Mouse (Mus musculus) left cerebral cortex, adult 2 months (tissue): ENCODE measurements around the gene Egln2. TPM values are rescaled to one million over a fixed set of nuclear protein-coding genes. Genes with fewer than 3 reads are reported as not detected.

Experiments
- DNase-seq, 2 experiments: peaks; one replicate each; pipeline ENCODE4 v3.0.0; 2021 to 2022; ENCODE audit warnings: low spot score in 2 of 2, mixed read lengths in 1 of 2; ENCODE audit errors: extremely low spot score in 1 of 2
- H3K27ac ChIP-seq: fragments of 200-600 bp; 2 replicates; pipeline ENCODE4 v1.8.1; 2022
- H3K4me3 ChIP-seq: fragments of 200-600 bp; 2 replicates; pipeline ENCODE4 v1.8.1; 2022
- CTCF ChIP-seq: fragments of 200-600 bp; IDR thresholded peaks from 2 replicates; pipeline ENCODE4 v1.8.1; 2022; ENCODE audit warnings: antibody characterized with exemption, mild to moderate bottlenecking, moderate library complexity
- intact Hi-C: fragments of 180-260 bp; cut with DNase I; formaldehyde crosslinking; loops from one replicate; pipeline ENCODE4 v1.15.1; 2025
- total RNA-seq, 2 experiments: library from RNA; stranded (reverse); gene quantifications; 2 replicates each; pipeline ENCODE4 v1.2.3; 2021

The Egln2 gene
- total RNA-seq, 2 experiments from 2014 or later = 92.8 to 109 TPM

DNA sequence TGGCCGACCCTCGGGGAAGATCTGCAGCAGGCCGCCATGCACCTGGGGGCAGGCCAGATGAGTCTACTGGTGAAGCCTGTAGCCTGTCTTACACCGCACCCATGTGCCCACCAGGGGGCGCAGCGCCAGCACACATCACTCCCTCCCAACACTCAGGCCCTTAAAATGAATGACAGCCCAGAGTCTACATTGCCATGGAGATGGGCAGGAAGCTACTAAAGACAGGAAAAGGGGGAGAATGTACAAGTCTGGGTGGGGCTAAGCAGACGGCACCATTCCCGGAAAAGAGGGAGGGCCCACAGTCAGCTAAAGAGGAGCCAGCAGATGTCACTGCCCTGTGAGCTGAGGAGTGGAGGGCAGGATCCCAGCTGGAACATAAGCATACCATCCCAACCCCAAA lies 6.7 kb downstream of the Egln2 start:
- intact Hi-C loops = no loop called here
- DNase-seq = peak; percentile 85 to 86
- Histone ChIP-seq H3K27ac (no peak overlapping the region; the same call in 1 of the 2 replicates), H3K4me3 (no peak overlapping the region)
- peak; percentile 97 for TF ChIP-seq CTCF

DNA sequence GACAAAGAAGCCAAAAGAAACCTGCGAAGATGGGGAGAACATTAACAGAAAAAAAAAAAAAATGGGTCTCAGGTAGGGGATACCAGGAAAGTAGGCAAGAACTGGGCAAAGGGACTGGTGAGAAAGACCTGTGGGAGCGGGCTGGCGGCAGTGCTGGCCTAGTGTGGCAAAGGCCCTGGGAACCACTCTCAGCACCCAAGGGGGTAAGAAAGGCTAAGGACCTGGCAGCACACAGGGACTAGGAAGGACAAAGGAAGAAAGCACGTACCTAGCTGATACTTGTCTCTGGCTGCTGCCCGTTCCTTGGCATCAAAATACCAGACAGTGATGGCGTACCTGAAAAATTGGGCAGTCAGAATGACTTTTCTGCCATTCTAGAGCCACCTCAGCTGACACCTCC lies 7.3 kb downstream of the Egln2 start:
- H3K4me3 ChIP-seq = no peak overlapping the region
- no peak overlapping the region for H3K27ac ChIP-seq
- intact Hi-C loops = no loop called here
- DNase-seq = peak in 1 of 2 experiments; percentile 9
- TF ChIP-seq CTCF = no peak

DNA sequence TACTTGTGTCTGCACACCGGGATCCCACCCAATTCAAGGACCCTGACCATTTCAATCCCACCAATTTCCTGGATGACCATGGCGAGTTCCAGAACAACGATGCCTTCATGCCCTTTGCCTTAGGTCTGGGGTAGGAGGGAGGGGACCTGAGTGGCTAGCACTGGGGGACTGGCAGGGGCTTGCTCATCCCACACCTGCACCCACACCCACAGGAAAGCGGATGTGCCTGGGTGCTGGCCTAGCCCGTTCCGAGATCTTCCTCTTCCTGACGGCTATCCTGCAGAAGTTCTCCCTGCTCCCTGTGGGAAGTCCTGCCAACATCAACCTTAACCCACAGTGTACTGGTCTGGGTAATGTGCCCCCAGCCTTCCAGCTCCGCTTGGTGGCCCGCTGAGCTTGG lies 8.4 kb downstream of the Egln2 start:
- Histone ChIP-seq H3K4me3 (no peak overlapping the region), H3K27ac (no peak overlapping the region)
- DNase-seq = no peak
- intact Hi-C loops = no loop called here
- no peak for TF ChIP-seq CTCF

DNA sequence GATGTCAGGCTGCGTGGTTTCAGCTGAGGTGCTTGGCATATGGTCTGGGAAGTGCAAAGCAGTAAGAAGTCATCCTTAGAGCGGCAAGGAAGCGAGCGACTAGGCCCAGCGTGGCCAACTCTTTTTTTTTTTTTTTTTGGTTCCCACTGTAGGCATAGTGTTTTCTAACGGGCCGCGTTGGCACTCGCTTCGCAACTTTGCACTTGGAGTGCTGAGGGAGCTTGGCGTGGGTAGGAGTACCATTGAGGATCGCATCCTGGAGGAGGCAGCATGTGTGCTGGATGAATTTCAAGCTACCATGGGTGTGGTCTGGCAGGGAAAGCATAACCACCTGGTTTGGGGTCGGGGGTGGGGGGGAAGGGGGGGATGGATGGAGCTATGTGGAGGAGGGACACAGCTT lies 10.6 kb downstream of the Egln2 start:
- Histone ChIP-seq H3K4me3 (no peak overlapping the region), H3K27ac (no peak overlapping the region)
- no peak for TF ChIP-seq CTCF
- DNase-seq = peak in 1 of 2 experiments; percentile 58
- intact Hi-C loops = no loop called here

DNA sequence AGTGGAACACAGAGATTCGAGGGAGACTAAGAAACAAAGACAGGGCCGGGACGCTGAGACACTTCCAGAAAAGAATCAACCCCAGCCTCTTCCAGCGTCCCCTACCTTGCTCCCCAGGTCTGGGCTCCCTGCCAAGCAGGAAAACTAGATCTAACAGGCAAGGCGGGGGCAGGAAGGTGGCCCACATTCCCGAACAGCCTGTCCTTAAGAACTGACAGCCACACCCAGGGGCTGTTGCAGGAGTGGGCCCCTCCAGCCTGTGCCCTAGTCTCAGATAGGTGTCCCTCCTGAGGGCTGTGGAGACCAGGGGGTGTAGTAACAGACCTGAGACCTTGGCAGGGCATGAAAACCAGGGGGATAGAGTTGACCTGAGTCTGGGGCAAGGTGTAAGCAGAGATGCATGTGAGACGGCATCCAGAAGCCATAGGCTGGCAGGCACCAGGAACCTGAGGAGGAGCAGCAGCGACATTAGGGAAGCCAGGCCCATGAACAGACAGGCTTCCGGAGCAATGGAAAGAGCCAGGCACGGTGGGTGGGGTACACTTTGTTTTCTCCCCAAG lies 13.3 kb downstream of the Egln2 start, which contains the start of gene Cyp2t4:
Gene Cyp2t4 (plus strand): TSS at position 510 of the 560 bp plus-strand sequence.
- intact Hi-C loops = no loop called here
- no peak for DNase-seq

DNA sequence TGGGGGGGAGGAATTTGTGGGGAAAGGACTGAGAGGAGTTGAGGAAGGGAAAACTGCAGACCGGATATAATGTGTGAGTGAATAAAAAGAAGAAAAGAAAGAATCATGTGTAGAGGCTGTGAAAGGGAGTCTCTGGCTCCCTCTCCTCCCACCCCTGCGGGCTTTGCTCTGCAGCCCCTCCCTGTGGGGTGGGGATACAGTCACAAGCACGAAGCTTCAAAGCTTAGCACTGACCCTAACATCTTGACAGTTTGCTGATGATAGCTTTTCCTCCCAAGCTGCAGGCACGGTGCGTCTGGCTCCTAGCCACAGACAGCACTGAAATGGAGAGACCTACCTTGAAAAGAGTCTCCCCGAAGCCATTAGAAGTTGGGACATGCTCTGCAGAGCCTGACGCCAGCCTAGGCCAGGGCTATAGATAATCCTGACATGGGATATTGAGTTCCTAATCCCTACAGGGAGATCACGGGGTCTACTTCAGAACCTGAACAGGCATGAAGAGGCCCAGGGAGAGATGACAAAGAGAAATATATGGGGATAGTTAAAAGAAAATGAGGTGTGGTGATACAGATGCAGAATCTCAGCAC lies 30.1 kb downstream of the Egln2 start:
- Histone ChIP-seq H3K27ac (no peak overlapping the region), H3K4me3 (no peak overlapping the region)
- intact Hi-C loops = no loop called here
- TF ChIP-seq CTCF = no peak
- no peak for DNase-seq

More for the DNA sequence above, 13.3 kb downstream of the Egln2 start, which contains the start of gene Cyp2t4:
- no peak for TF ChIP-seq CTCF
- Histone ChIP-seq H3K27ac (0 out of 2 replicates have a peak within 1 kb of the TSS, but pooled peaks have one; percentile 5), H3K4me3 (no peak within 1 kb of the TSS)

DNA sequence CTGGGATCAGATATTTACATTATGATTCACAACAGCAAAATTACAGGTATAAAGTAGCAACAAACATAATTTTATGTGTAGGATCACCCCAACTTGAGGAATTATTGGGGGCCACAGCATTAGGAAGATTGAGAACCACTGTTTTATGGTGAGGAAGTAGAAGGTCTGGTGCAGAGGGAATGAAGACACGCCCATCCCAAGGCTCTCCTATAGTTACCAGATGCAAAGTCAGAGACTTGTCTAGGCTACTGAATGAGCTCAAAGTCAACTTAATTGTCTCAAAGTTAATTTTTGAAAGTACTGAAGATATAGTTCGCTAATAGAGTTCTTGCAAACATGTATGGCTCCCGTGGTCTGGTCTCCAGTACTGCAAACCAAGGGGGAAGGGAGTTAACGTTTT lies 32.8 kb downstream of the Egln2 start:
- H3K27ac ChIP-seq = no peak overlapping the region
- no peak for TF ChIP-seq CTCF
- intact Hi-C loops = no loop called here
- DNase-seq = no peak
- no peak overlapping the region for H3K4me3 ChIP-seq

DNA sequence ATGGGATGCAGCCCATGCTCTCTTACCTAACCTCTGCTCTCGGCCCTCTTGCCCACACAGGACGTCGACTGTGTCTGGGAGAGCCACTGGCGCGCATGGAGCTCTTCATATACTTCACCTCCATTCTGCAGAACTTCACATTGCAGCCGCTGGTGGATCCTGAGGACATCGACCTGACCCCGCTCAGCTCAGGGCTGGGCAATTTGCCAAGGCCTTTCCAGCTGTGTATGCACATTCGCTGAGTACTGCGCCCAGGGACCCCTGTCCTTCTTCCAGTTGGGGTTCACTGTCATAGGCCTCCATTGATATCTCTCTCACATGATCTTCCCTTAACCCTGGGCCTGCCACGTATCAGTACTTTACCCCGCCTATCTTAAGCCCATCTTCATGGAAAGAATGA lies 33.4 kb downstream of the Egln2 start:
- no peak for TF ChIP-seq CTCF
- Histone ChIP-seq H3K4me3 (no peak overlapping the region), H3K27ac (no peak overlapping the region)
- DNase-seq = no peak
- intact Hi-C loops = no loop called here

DNA sequence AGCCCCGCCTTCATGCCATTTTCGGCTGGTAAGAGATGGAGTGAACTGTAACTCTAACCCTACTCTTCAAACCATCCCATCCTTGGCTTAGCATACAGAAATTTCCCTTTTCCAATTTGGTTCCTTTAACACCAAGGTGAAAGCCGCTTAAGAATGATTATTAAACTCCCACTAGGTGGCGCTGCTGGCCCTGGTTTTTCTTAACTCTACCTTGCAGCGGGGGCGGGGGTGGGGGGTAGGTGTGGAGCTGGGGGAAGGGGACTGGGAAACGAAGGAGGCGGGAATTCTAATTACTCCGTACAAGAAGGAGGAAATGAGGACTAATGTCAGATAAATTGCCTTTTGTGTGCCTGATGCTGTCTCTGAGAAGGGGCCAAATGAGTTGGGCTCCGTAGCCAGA lies 34.0 kb downstream of the Egln2 start:
- intact Hi-C loops = loop anchor here (1.0 kb wide), 1 partner anchor 153 kb away; no protein-coding TSS in a partner anchor
- TF ChIP-seq CTCF = peak; percentile 61
- no peak overlapping the region for H3K27ac ChIP-seq
- DNase-seq = peak; percentile 46 to 48
- H3K4me3 ChIP-seq = no peak overlapping the region

DNA sequence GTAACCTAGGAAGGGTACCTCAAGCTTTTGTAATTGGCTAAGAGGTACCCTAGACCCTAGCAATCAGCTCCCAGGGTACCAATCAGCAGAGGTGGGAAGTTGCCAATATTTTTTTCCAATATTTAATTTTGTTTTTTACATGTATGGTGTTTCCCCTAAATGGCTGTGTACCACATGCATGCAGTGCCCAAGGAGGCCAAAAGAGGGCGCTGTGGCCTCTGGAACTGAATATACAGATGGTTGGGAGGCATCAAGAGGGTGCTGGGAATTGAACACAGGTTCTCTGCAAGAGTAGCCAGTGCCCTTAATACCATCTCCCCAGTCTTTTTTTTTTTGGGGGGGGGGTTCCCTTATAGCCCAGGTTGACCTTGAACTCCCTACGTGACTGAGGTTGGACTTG lies 35.2 kb downstream of the Egln2 start:
- peak; percentile 10 for TF ChIP-seq CTCF
- no peak for DNase-seq
- Histone ChIP-seq H3K4me3 (no peak overlapping the region), H3K27ac (no peak overlapping the region)
- intact Hi-C loops = no loop called here

DNA sequence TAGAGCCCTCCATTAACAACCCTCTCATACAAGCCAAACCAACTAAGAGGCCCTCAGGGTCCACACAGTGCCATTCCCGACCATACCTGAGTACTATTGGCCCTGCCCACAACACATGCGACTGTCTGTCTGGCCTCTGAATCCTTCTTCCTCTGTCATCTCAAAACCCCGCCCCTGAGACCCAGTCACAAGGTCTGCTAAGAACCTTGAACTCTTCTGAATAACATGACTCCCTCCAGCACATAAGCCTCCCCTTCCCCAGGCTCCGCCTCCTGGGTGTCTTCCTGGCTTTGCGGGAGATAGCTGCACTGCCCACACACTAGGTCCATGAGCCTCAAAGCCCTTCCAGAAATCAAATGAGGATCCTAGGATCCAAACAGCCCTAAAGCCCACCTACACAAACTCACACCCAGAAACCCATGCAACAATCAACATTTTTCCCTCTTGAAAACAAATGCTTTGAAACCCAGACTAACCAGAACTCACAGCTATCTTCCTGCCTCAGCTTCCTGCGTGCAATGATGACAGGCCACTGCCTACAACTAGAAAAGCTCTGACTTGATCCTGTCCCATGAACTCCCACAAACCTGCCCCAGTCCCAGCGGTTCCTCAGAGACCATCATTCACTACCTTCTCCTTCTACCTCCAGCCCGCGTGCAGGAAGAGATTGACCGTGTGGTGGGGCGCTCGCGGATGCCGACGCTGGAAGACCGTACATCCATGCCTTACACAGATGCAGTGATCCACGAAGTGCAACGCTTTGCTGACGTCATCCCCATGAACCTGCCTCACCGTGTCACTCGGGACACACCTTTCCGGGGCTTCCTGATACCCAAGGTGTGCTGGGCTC lies 35.9 kb downstream of the Egln2 start:
- no peak for TF ChIP-seq CTCF
- DNase-seq = no peak
- intact Hi-C loops = no loop called here
- no peak overlapping the region for H3K27ac ChIP-seq
- H3K4me3 ChIP-seq = no peak overlapping the region

DNA sequence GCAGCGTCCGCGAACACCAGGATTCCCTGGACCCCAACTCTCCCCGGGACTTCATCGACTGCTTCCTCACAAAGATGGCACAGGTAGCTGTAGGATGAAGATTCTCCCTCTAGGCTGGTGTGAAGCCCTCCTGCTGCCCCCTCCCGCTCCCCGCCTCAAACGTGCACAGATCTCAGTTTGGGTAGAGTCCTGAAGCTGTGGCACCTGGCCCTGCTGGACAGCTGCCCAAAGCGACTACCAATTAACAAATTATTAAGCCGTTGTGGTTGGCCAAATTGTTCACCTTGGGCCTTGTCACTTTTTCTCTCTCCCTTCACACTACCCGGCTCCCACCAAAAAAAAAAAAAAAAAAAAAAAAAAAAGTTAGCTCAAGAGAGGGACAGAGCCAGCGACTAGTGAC lies 36.8 kb downstream of the Egln2 start:
- DNase-seq = no peak
- Histone ChIP-seq H3K4me3 (no peak overlapping the region), H3K27ac (no peak overlapping the region)
- TF ChIP-seq CTCF = no peak
- intact Hi-C loops = loop anchor here (2.0 to 10.0 kb wide), 2 partner anchors 351 to 1365 kb away; no protein-coding TSS in a partner anchor
